Mouse (Mus musculus) ES-E14 (cell line): ENCODE measurements at regions not wholly inside any gene's neighbourhood (a gene's known extent, or its start where the extent isn't known, plus 50 kb on each side); places are given as distances from the start of the nearest gene placed in this dataset.

Source experiments
- DNase-seq: peaks from one replicate; pipeline ENCODE4 v3.0.0-alpha.2; 2013; ENCODE audit warnings: low read depth, low spot score
- H3K27ac ChIP-seq: 2 replicates; pipeline ENCODE4 v1.5.1; 2012; ENCODE audit warnings: low read depth, mild to moderate bottlenecking, low read length, moderate library complexity, mixed read lengths; ENCODE audit not compliant: poor library complexity, insufficient read depth, severe bottlenecking
- H3K36me3 ChIP-seq: 2 replicates; pipeline ENCODE4 v1.6.1; 2012; ENCODE audit warnings: mild to moderate bottlenecking, low read length, moderate library complexity, mixed read lengths; ENCODE audit not compliant: control insufficient read depth, poor library complexity, insufficient read depth, severe bottlenecking
- H3K4me1 ChIP-seq, 2 experiments: fragments of 150-350 bp in 1 of 2; sonication (generic) in 1 of 2; 2 replicates each; pipeline ENCODE4 v1.6.1; 2012; ENCODE audit warnings: low read length in 2 of 2, mild to moderate bottlenecking in 1 of 2, mixed read lengths in 1 of 2; ENCODE audit not compliant: control insufficient read depth in 2 of 2, insufficient read depth in 2 of 2, poor library complexity in 1 of 2
- H3K4me3 ChIP-seq, 2 experiments: fragments of 150-350 bp in 1 of 2; sonication (generic) in 1 of 2; 2 replicates each; pipeline ENCODE4 v1.5.1; 2012; ENCODE audit warnings: low read length in 2 of 2, low read depth in 1 of 2, mild to moderate bottlenecking in 1 of 2, mixed read lengths in 1 of 2; ENCODE audit not compliant: insufficient read depth in 1 of 2, poor library complexity in 1 of 2, severe bottlenecking in 1 of 2
- H3K9ac ChIP-seq: 2 replicates; pipeline ENCODE4 v1.6.1; 2012; ENCODE audit warnings: low read depth, mild to moderate bottlenecking, low read length, mixed read lengths; ENCODE audit not compliant: poor library complexity, insufficient read depth, severe bottlenecking
- H3K9me3 ChIP-seq: fragments of 150-350 bp; sonication (generic); 2 replicates; pipeline ENCODE4 v1.6.1; 2012; ENCODE audit warnings: low read depth, mild to moderate bottlenecking, low read length; ENCODE audit not compliant: control insufficient read depth, insufficient read depth
- CHD2 ChIP-seq: IDR thresholded peaks from 2 replicates; pipeline ENCODE4 v1.6.1; 2014; ENCODE audit warnings: mild to moderate bottlenecking, low read depth, low read length, inconsistent platforms
- HCFC1 ChIP-seq: IDR thresholded peaks from 2 replicates; pipeline ENCODE4 v1.6.1; 2012; ENCODE audit warnings: low read length, inconsistent platforms, borderline replicate concordance; ENCODE audit not compliant: insufficient read depth
- MAFK ChIP-seq: IDR thresholded peaks from 2 replicates; pipeline ENCODE4 v1.6.1; 2014; ENCODE audit warnings: mild to moderate bottlenecking, low read depth, low read length, inconsistent platforms; ENCODE audit not compliant: insufficient read depth
- ZC3H11A ChIP-seq: IDR thresholded peaks from 2 replicates; pipeline ENCODE4 v1.6.1; 2012; ENCODE audit warnings: low read depth, mild to moderate bottlenecking, inconsistent platforms, low read length, borderline replicate concordance
- ZNF384 ChIP-seq: IDR thresholded peaks from 2 replicates; pipeline ENCODE4 v1.6.1; 2012; ENCODE audit warnings: low read depth, low read length, inconsistent platforms
- in situ Hi-C, 2 experiments: fragments of 600-800 bp; cut with MboI; formaldehyde crosslinking; loops; one replicate each; pipeline ENCODE4 v1.15.1; 2025; ENCODE audit warnings: low sequenced_read_pairs in 2 of 2, inconsistent platforms in 1 of 2; ENCODE audit not compliant: unreplicated experiment in 2 of 2

DNA sequence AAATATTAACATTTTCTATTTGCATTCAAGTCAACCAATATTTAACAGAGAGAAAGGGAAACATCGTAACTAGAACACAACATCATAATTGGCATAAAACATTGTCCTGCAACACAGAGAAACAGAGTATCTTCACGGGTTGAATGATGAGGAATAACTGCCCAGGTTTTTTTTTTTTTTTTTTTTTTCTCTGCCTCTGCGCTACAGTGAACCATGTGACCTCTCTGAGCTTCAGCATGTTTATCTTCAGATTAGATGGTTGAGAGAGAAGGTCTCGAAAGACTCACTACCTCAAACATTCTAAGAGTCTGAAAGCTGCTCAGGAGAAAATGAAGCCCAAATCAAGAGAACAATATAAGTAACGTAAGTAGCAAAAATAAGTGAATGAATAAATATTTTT is 196.4 kb upstream of the Zpld1 start:
- Histone ChIP-seq H3K36me3 (no peaks in the 10 kb centered on the region), H3K4me3 (no peak overlapping the region), H3K9me3 (no peaks in the 10 kb centered on the region), H3K27ac (no peak overlapping the region), H3K4me1 (no peaks in the 10 kb centered on the region), H3K9ac (no peak overlapping the region)
- in situ Hi-C loops: no loop called here
- TF ChIP-seq ZNF384: no peak
- TF ChIP-seq ZC3H11A: no peak
- no peak for TF ChIP-seq HCFC1
- TF ChIP-seq MAFK: no peak
- TF ChIP-seq CHD2: no peak
- no peak for DNase-seq

DNA sequence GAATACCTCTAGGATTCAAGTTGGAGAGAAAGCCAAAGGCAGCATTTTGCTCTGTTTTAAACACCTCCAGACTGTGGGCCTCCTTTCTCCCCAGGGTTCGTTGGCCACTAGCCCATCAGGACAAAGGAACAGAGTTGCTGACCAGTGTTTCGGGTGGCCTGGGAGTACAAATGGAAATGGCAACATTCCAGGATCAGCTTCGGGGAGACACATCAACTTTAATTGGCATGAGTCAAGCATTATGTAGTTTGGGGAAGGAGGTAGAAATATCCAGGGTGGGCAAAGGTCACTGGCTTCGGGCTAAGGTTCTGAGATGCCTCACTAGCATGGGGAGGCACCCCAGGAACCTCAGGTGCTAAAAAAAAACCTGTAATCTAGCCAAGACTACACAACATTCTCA is 194.3 kb upstream of the Zpld1 start:
- Histone ChIP-seq H3K4me3 (no peak overlapping the region), H3K36me3 (no peaks in the 10 kb centered on the region), H3K27ac (no peak overlapping the region), H3K9me3 (no peaks in the 10 kb centered on the region), H3K9ac (no peak overlapping the region), H3K4me1 (no peaks in the 10 kb centered on the region)
- DNase-seq: no peak
- TF ChIP-seq CHD2 (no peak), ZNF384 (no peak), ZC3H11A (no peak), MAFK (no peak), HCFC1 (no peak)
- in situ Hi-C loops: no loop called here

DNA sequence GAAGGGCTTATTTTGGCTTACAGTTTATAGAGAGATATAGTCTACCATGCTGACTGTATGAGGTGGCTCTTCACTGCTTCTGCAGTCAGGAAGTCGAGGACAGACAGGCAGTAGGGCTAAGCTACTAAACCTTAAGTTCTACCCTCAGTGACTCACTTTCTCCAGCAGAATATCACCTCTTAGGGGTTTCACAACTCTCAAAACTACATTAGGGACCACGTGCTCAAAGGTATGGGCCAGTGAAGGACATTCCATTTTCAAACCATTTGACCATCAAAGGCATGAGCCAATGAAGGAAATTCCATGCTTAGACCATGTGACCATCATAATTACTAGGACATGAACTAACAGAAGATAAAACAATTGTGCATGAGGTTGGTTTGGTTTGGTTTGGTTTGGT is 186.6 kb upstream of the Zpld1 start:
- no peak overlapping the region for H3K4me3 ChIP-seq
- no peak for DNase-seq
- in situ Hi-C loops: no loop called here

DNA sequence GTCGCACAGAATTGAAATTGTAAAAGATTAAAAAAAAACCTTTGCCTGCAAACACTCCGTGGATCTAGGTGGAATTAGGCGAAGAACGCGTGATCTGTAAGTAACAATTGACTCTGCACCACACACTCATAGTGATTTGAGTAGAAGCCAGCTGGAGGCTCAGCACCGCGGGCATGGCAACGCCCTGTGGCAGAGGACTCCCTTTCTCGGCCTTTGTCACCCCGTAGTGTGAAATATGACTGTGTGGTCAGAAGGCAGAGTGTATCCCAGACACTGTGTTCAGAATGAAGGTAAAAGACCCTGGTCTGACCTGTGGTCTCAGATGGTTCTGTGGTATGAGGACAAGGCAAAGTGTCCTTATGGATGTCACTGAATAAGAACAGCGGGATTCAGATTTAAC is 183.0 kb upstream of the Zpld1 start:
- no peak for DNase-seq
- in situ Hi-C loops: no loop called here
- H3K4me1 ChIP-seq: no peaks in the 10 kb centered on the region
- H3K4me3 ChIP-seq: no peak overlapping the region
- no peaks in the 10 kb centered on the region for H3K9me3 ChIP-seq
- H3K9ac ChIP-seq: no peak overlapping the region
- H3K36me3 ChIP-seq: no peaks in the 10 kb centered on the region
- H3K27ac ChIP-seq: no peak overlapping the region
- no peak for TF ChIP-seq ZNF384
- no peak for TF ChIP-seq CHD2
- no peak for TF ChIP-seq HCFC1
- no peak for TF ChIP-seq ZC3H11A
- no peak for TF ChIP-seq MAFK

More for the DNA sequence above, 186.6 kb upstream of the Zpld1 start:
- H3K4me1 ChIP-seq: no peaks in the 10 kb centered on the region
- H3K36me3 ChIP-seq: no peaks in the 10 kb centered on the region
- H3K27ac ChIP-seq: no peak overlapping the region
- H3K9me3 ChIP-seq: no peaks in the 10 kb centered on the region
- TF ChIP-seq MAFK (no peak), ZC3H11A (no peak), ZNF384 (no peak), HCFC1 (no peak), CHD2 (no peak)
- H3K9ac ChIP-seq: no peak overlapping the region

DNA sequence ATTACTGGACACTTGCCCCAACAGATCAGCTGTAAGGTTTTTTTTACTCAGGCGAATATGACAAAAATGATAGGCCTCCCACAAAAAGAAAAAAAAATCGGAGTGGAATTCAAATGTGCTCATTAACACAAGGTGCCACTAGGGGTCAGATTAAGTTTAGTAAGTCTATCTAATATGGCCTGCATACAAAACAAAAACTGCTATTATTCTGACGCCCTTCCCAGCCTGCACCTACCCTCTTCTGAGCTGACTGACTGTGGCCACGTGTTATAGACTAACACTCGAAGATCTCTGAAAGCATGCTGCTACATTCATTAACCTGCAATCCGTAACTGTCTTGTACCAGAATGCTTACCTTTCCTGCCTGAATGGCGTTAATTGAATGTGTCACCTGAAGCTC is 182.5 kb upstream of the Zpld1 start:
- Histone ChIP-seq H3K9me3 (no peaks in the 10 kb centered on the region), H3K4me1 (no peaks in the 10 kb centered on the region), H3K36me3 (no peaks in the 10 kb centered on the region), H3K27ac (no peak overlapping the region), H3K9ac (no peak overlapping the region), H3K4me3 (no peak overlapping the region)
- DNase-seq: no peak
- no peak for TF ChIP-seq MAFK
- peak; percentile 56; the same call in 1 of the 2 replicates for TF ChIP-seq ZNF384
- in situ Hi-C loops: no loop called here
